Mouse (Mus musculus) CH12.LX (cell line): ENCODE measurements around the gene Nme1. TPM values are rescaled to one million over a fixed set of nuclear protein-coding genes. Genes with fewer than 3 reads are reported as not detected.

Source experiments
- DNase-seq: peaks from one replicate; pipeline ENCODE4 v3.0.0-alpha.2; 2013; ENCODE audit errors: extremely low read depth
- H3K27ac ChIP-seq: 2 replicates; pipeline ENCODE4 v1.5.1; 2012; ENCODE audit warnings: low read depth, mild to moderate bottlenecking, control low read depth, moderate library complexity; ENCODE audit not compliant: insufficient read depth
- H3K27me3 ChIP-seq: replicated peaks from 2 replicates; pipeline ENCODE3; 2012; ENCODE audit warnings: inconsistent platforms
- H3K36me3 ChIP-seq, 2 experiments: replicated peaks in 1 of 2; 2 replicates each; pipeline versions ENCODE3 to v1.6.1; 2012; ENCODE audit warnings: inconsistent platforms in 1 of 2, low read length in 1 of 2, mild to moderate bottlenecking in 1 of 2, mixed read lengths in 1 of 2, moderate library complexity in 1 of 2; ENCODE audit not compliant: control insufficient read depth in 1 of 2, insufficient read depth in 1 of 2
- H3K4me1 ChIP-seq, 2 experiments: 2 replicates each; pipeline ENCODE4 v1.6.1; 2012; ENCODE audit warnings: inconsistent platforms in 1 of 2, moderate library complexity in 1 of 2; ENCODE audit not compliant: insufficient read depth in 2 of 2, control insufficient read depth in 1 of 2
- H3K4me2 ChIP-seq: 2 replicates; pipeline ENCODE4 v1.6.1; 2012; ENCODE audit warnings: low read depth, mild to moderate bottlenecking, control low read depth; ENCODE audit not compliant: poor library complexity, insufficient read depth, severe bottlenecking
- H3K4me3 ChIP-seq, 3 experiments: fragments of 150-350 bp in 1 of 3; sonication (generic) in 1 of 3; replicated peaks in 1 of 3; 2 replicates each; pipeline versions ENCODE3 to v1.5.1; 2011 to 2012; ENCODE audit warnings: low read depth in 2 of 3, low read length in 2 of 3, mild to moderate bottlenecking in 2 of 3, moderate library complexity in 2 of 3, control low read depth in 1 of 3, improper control_type of control experiment in 1 of 3, inconsistent platforms in 1 of 3, mixed read lengths in 1 of 3; ENCODE audit not compliant: poor library complexity in 1 of 3
- H3K79me2 ChIP-seq: replicated peaks from 2 replicates; pipeline ENCODE4 v1.6.1; 2012; ENCODE audit warnings: mild to moderate bottlenecking, moderate library complexity; ENCODE audit not compliant: control insufficient read depth, poor library complexity, insufficient read depth, severe bottlenecking; ENCODE audit errors: extremely low read depth
- H3K9ac ChIP-seq: 2 replicates; pipeline ENCODE4 v1.6.1; 2012; ENCODE audit warnings: low read depth, mild to moderate bottlenecking, control low read depth, moderate library complexity; ENCODE audit not compliant: insufficient read depth
- H3K9me3 ChIP-seq: replicated peaks from 2 replicates; pipeline ENCODE3; 2012; ENCODE audit warnings: low read length, inconsistent platforms, mixed read lengths
- BHLHE40 ChIP-seq: IDR thresholded peaks from 2 replicates; pipeline ENCODE4 v1.6.1; 2011; ENCODE audit warnings: mild to moderate bottlenecking, low read depth, low read length, improper control_type of control experiment
- CTCF ChIP-seq, 2 experiments: IDR thresholded peaks in 1 of 2; conservative IDR thresholded peaks in 1 of 2; 2 replicates each; pipeline ENCODE4 v1.5.1; 2011 to 2012; ENCODE audit warnings: low read depth in 2 of 2, low read length in 2 of 2, improper control_type of control experiment in 1 of 2, inconsistent platforms in 1 of 2, mild to moderate bottlenecking in 1 of 2, moderate library complexity in 1 of 2
- ETS1 ChIP-seq: conservative IDR thresholded peaks from 2 replicates; pipeline ENCODE4 v1.6.1; 2012; ENCODE audit warnings: low read depth, mild to moderate bottlenecking, inconsistent platforms, low read length, improper control_type of control experiment, moderate library complexity
- HCFC1 ChIP-seq: IDR thresholded peaks from 2 replicates; pipeline ENCODE4 v1.6.1; 2012; ENCODE audit warnings: low read depth, mild to moderate bottlenecking, inconsistent platforms, low read length, improper control_type of control experiment
- IRF4 ChIP-seq: IDR thresholded peaks from 2 replicates; pipeline ENCODE4 v1.6.1; 2014; ENCODE audit warnings: low read depth, mild to moderate bottlenecking, inconsistent platforms, low read length, improper control_type of control experiment
- JUN ChIP-seq: IDR thresholded peaks from 2 replicates; pipeline ENCODE4 v1.6.1; 2011; ENCODE audit warnings: low read depth, mild to moderate bottlenecking, low read length, improper control_type of control experiment, moderate library complexity; ENCODE audit not compliant: insufficient read depth
- MAFK ChIP-seq: IDR thresholded peaks from 2 replicates; pipeline ENCODE4 v1.6.1; 2011; ENCODE audit warnings: low read length, improper control_type of control experiment; ENCODE audit not compliant: insufficient replicate concordance
- MAX ChIP-seq: IDR thresholded peaks from 2 replicates; pipeline ENCODE4 v1.6.1; 2011; ENCODE audit warnings: low read length, improper control_type of control experiment
- MAZ ChIP-seq: IDR thresholded peaks from 2 replicates; pipeline ENCODE4 v1.6.1; 2012; ENCODE audit warnings: low read depth, mild to moderate bottlenecking, inconsistent platforms, low read length, improper control_type of control experiment, moderate library complexity
- MEF2A ChIP-seq: IDR thresholded peaks from 2 replicates; pipeline ENCODE4 v1.6.1; 2014; ENCODE audit warnings: low read depth, mild to moderate bottlenecking, inconsistent platforms, low read length, improper control_type of control experiment, borderline replicate concordance
- MXI1 ChIP-seq: IDR thresholded peaks from 2 replicates; pipeline ENCODE4 v1.6.1; 2011; ENCODE audit warnings: mild to moderate bottlenecking, low read depth, low read length, improper control_type of control experiment
- RAD21 ChIP-seq: IDR thresholded peaks from 2 replicates; pipeline ENCODE4 v1.6.1; 2011; ENCODE audit warnings: low read depth, mild to moderate bottlenecking, low read length, improper control_type of control experiment, moderate library complexity
- SIN3A ChIP-seq: IDR thresholded peaks from 2 replicates; pipeline ENCODE4 v1.6.1; 2012; ENCODE audit warnings: low read length, improper control_type of control experiment, inconsistent platforms
- SMC3 ChIP-seq: IDR thresholded peaks from 2 replicates; pipeline ENCODE4 v1.6.1; 2011; ENCODE audit warnings: low read depth, low read length, improper control_type of control experiment
- TBP ChIP-seq: conservative IDR thresholded peaks from 2 replicates; pipeline ENCODE4 v1.6.1; 2011; ENCODE audit warnings: low read depth, low read length, improper control_type of control experiment
- UBTF ChIP-seq: IDR thresholded peaks from 2 replicates; pipeline ENCODE4 v1.6.1; 2012; ENCODE audit warnings: low read depth, mild to moderate bottlenecking, inconsistent platforms, low read length, improper control_type of control experiment, moderate library complexity
- ZMIZ1 ChIP-seq: IDR thresholded peaks from 2 replicates; pipeline ENCODE4 v1.6.1; 2012; ENCODE audit warnings: low read depth, mild to moderate bottlenecking, inconsistent platforms, low read length, improper control_type of control experiment
- ZNF384 ChIP-seq: IDR thresholded peaks from 2 replicates; pipeline ENCODE4 v1.6.1; 2012; ENCODE audit warnings: low read depth, low read length, improper control_type of control experiment, inconsistent platforms
- dilution Hi-C: fragments of 300-500 bp; cut with MboI; formaldehyde crosslinking; loops from 2 replicates; pipeline ENCODE4 v1.14.3; 2020; ENCODE audit warnings: low sequenced_read_pairs; ENCODE audit not compliant: extremely low pct_unique_long_range_greater_than_20kb, extremely low pct_ligation_motif_present
- in situ Hi-C: fragments of 300-500 bp; cut with MboI; formaldehyde crosslinking; loops from 3 replicates; pipeline ENCODE4 v1.14.3; 2019; ENCODE audit warnings: low sequenced_read_pairs, low pct_ligation_motif_present, low pct_unique_long_range_greater_than_20kb, mixed read lengths
- polyA plus RNA-seq: library from polyadenylated mRNA; unstranded; fragments of >175 nt; gene quantifications from 2 replicates; pipeline ENCODE4 v1.2.1, GENCODE M21; 2012; ENCODE audit warnings: low read depth; ENCODE audit not compliant: insufficient read length
- total RNA-seq, 2 experiments: library from RNA; depleted of rRNA; stranded (reverse); fragments of 300-350 nt in 1 of 2; fragments of >200 nt in 1 of 2; gene quantifications; 2 replicates each; pipeline ENCODE4 v1.2.3; 2012 to 2014

Nme1 gene
- total and polyA plus RNA-seq, 3 experiments = 129 to 443 (median 187) TPM

DNA sequence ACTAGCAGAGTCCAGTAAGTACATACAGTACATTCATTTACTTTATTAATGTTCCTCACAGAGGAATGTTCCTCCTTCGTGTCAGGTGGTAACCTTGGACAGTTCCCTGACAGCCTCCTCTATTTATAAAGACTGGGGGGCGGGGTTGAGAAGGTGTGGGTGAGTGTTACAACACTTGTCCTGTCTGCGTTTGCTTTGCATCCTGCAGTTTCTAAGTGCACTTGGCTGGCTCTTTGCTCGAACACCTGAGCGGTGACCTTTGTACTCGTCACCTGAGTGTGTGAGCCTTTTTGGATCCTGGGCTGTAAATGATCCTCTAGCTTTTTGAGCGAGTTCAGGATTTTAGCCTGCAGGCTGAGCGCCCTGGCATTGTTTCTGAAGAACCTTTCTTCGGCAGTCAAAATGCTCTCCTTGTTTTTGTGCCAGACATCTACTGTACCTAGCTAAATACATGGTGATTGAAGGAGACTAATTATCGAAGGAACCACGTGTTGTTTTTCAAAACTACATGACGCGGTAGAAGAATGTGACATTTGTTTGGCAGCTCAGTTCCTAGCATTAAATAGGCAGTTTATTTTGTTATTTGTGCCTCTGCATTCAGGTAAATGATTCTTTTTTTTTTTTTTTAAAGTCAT is 28.9 kb upstream of the Nme1 start:
- TF ChIP-seq MXI1 = peak; percentile 86
- no peak for TF ChIP-seq ZNF384
- TF ChIP-seq SIN3A = peak; percentile 99
- Histone ChIP-seq H3K4me3 (peak overlapping the region; percentile 77 to 94 (median 84)), H3K27ac (no peak overlapping the region), H3K4me1 (peaks cover 3 to 39% of the 10 kb centered on the region in 2 experiments), H3K9ac (peak overlapping the region; percentile 63; the same call in 1 of the 2 replicates), H3K9me3 (no peaks in the 10 kb centered on the region), H3K4me2 (peak overlapping the region; percentile 100), H3K27me3 (no peaks in the 10 kb centered on the region), H3K79me2 (peaks cover 44% of the 10 kb centered on the region), H3K36me3 (peaks cover 0 to 23% of the 10 kb centered on the region in 2 experiments)
- in situ Hi-C loops (no loop called here), dilution Hi-C loops (no loop called here)
- peak; percentile 59 for DNase-seq

DNA sequence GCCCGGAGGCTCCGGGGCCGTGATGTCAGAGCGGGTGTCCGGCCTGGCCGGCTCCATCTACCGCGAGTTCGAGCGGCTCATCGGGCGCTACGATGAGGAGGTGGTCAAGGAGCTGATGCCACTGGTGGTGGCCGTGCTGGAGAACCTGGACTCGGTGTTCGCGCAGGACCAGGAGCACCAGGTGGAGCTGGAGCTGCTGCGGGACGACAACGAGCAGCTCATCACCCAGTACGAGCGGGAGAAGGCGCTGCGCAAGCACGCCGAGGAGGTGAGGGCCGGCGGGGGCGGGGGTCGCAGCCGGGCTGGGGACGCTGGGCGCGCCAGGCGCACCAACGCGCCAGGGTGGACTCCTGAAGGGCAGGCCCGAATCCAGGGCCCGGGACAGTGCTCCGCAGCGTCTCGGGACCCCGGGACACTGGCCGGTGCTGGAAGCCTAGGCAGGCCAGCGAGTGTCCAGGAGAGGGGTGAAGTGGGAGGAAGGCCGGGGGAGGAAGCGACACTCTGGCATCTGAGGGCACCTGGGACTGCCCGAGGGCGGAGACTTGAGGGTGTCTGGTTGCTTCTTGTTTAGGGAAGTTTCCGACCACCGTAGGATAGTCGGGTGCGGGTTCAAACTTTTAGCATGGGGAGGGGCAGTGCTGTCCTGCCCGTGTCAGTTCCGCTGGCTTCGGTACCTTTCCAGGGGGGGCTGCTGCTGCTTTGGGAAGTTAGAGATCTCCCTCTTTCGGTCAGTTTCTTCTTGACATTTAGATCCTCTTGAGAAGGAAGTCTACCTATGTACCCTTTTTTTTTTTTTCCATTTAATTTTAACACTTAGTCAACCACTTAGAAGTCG is 28.2 kb upstream of the Nme1 start:
- Histone ChIP-seq H3K9me3 (no peaks in the 10 kb centered on the region), H3K27me3 (no peaks in the 10 kb centered on the region), H3K9ac (peak overlapping the region; percentile 63), H3K4me2 (peak overlapping the region; percentile 100), H3K4me1 (peaks cover 3 to 39% of the 10 kb centered on the region in 2 experiments), H3K4me3 (peak overlapping the region; percentile 77 to 94 (median 84)), H3K79me2 (peaks cover 44% of the 10 kb centered on the region), H3K27ac (peak overlapping the region; percentile 76), H3K36me3 (peaks cover 0 to 21% of the 10 kb centered on the region in 2 experiments)
- in situ Hi-C loops (no loop called here), dilution Hi-C loops (no loop called here)
- no peak for TF ChIP-seq JUN
- peak in 1 of 2 experiments; percentile 51; a peak in 2 of 4 replicates for TF ChIP-seq CTCF (conservative IDR thresholded peaks at IDR 0.05 in 1 of 2, IDR thresholded peaks at IDR 0.05 in 1 of 2; ENCODE audit: low read depth in 2 of 2, low read length in 2 of 2)
- TF ChIP-seq ZNF384 = peak; percentile 83
- 0 out of 2 replicates have a peak, but pooled peaks have one; percentile 29 for TF ChIP-seq IRF4
- peak; percentile 25; the same call in 1 of the 2 replicates for TF ChIP-seq MAX
- peak; percentile 31 for TF ChIP-seq RAD21
- TF ChIP-seq BHLHE40 = peak; percentile 24; the same call in 1 of the 2 replicates
- 0 out of 2 replicates have a peak, but pooled peaks have one; percentile 21 for TF ChIP-seq ZMIZ1
- TF ChIP-seq MXI1 = peak; percentile 36; the same call in 1 of the 2 replicates
- TF ChIP-seq UBTF = peak; percentile 84; the same call in 1 of the 2 replicates
- TF ChIP-seq HCFC1 = peak; percentile 6; the same call in 1 of the 2 replicates
- no peak for TF ChIP-seq ETS1
- 0 out of 2 replicates have a peak, but pooled peaks have one; percentile 33 for TF ChIP-seq TBP
- peak; percentile 20; the same call in 1 of the 2 replicates for TF ChIP-seq MAZ
- TF ChIP-seq MAFK = no peak
- TF ChIP-seq MEF2A = no peak; the same call in 1 of the 2 replicates
- TF ChIP-seq SMC3 = peak; percentile 17; the same call in 1 of the 2 replicates
- DNase-seq = peak; percentile 66
